Mouse (Mus musculus) intestine, embryonic 15.5 days (tissue): Measurements from ENCODE around the gene Wwc1. TPM values are rescaled to one million over a fixed set of nuclear protein-coding genes. Genes with fewer than 3 reads are reported as not detected.

ENCODE experiments used
- ATAC-seq: fragments of 200-750 bp; cut with Nextera tagmentation; 2 replicates; pipeline ENCODE4 v1.8.0; 2017; ENCODE audit warnings: moderate TSS enrichment, moderate library complexity
- H3K27ac ChIP-seq: fragments of 300-500 bp; sonication (generic); 2 replicates; pipeline ENCODE4 v1.5.1; 2015; ENCODE audit warnings: mild to moderate bottlenecking, inconsistent platforms
- H3K27me3 ChIP-seq: fragments of 300-500 bp; sonication (generic); replicated peaks from 2 replicates; pipeline ENCODE4 v1.6.1; 2015; ENCODE audit warnings: inconsistent platforms
- H3K36me3 ChIP-seq: fragments of 300-500 bp; sonication (generic); 2 replicates; pipeline ENCODE4 v1.6.1; 2015; ENCODE audit warnings: inconsistent platforms
- H3K4me1 ChIP-seq: fragments of 300-500 bp; sonication (generic); replicated peaks from 2 replicates; pipeline ENCODE4 v1.6.1; 2015; ENCODE audit warnings: inconsistent platforms
- H3K4me2 ChIP-seq: fragments of 300-500 bp; sonication (generic); replicated peaks from 2 replicates; pipeline ENCODE4 v1.6.1; 2015; ENCODE audit warnings: mild to moderate bottlenecking, inconsistent platforms
- H3K4me3 ChIP-seq: fragments of 300-500 bp; sonication (generic); replicated peaks from 2 replicates; pipeline ENCODE4 v1.5.1; 2015; ENCODE audit warnings: inconsistent platforms
- H3K9ac ChIP-seq: fragments of 300-500 bp; sonication (generic); 2 replicates; pipeline ENCODE4 v1.6.1; 2015; ENCODE audit warnings: inconsistent platforms
- H3K9me3 ChIP-seq: fragments of 300-500 bp; sonication (generic); 2 replicates; pipeline ENCODE4 v1.6.1; 2016; ENCODE audit warnings: inconsistent platforms
- WGBS: fragments of 180-500 bp; shearing (Covaris S2); methylation state at CpG from one replicate; pipeline ENCODE4 v1.1.7; 2015; 5-methylcytosine and 5-hydroxymethylcytosine counted together
- polyA plus RNA-seq: library from polyadenylated mRNA; unstranded; fragments of >200 nt; fragmentation: Nextera tagmentation; extraction: Ambion mirVana; gene quantifications from 2 replicates; pipeline ENCODE4 v1.2.1, GENCODE M21; 2015

The Wwc1 gene
- polyA plus RNA-seq, 1 experiment from 2014 or later = 14.1 TPM

- Histone ChIP-seq H3K4me3 (peak overlapping the region; percentile 29), H3K27ac (no peak overlapping the region), H3K9ac (no peak overlapping the region), H3K27me3 (no peaks in the 10 kb centered on the region), H3K4me1 (no peaks in the 10 kb centered on the region), H3K9me3 (no peaks in the 10 kb centered on the region), H3K4me2 (peak overlapping the region; percentile 56), H3K36me3 (no peaks in the 10 kb centered on the region)
- ATAC-seq = peak; percentile 84
- 25% methylated on average over 28 of the region's 28 CpGs for WGBS
Observed at GRCm38 (mm10) chr11:35838345-35839338, 141.7 kb downstream of the Wwc1 start.

- ATAC-seq = no peak
- no peaks in the 10 kb centered on the region for H3K27me3 ChIP-seq
- H3K4me2 ChIP-seq = no peak overlapping the region
- H3K4me3 ChIP-seq = no peak overlapping the region
- H3K4me1 ChIP-seq = no peaks in the 10 kb centered on the region; the same call in 1 of the 2 replicates
- no peak overlapping the region for H3K9ac ChIP-seq
- WGBS = 77% methylated on average over 5 of the region's 5 CpGs
- no peaks in the 10 kb centered on the region for H3K9me3 ChIP-seq
- H3K27ac ChIP-seq = no peak overlapping the region
- no peaks in the 10 kb centered on the region for H3K36me3 ChIP-seq
Observed at GRCm38 (mm10) chr11:35837156-35838126, 142.9 kb downstream of the Wwc1 start.

GRCm38 (mm10) chr11:35834022-35834760, 146.1 kb downstream of the Wwc1 start, which contains the start of gene Rars:
Rars (minus strand) TSS chr11:35834506.
- under 1% methylated on average over 46 of the region's 46 CpGs for WGBS
- ATAC-seq = peak; percentile 87
- Histone ChIP-seq H3K27ac (peak within 1 kb of the TSS; percentile 73), H3K27me3 (no peaks in the 10 kb centered on the region), H3K9ac (peak within 1 kb of the TSS; percentile 76), H3K4me3 (peak within 1 kb of the TSS; percentile 91), H3K4me1 (no peaks in the 10 kb centered on the region; the same call in 1 of the 2 replicates), H3K9me3 (no peaks in the 10 kb centered on the region), H3K36me3 (peaks cover 12% of the 10 kb centered on the region; the same call in 1 of the 2 replicates), H3K4me2 (peak within 1 kb of the TSS; percentile 58)

GRCm38 (mm10) chr11:35833270-35833669, 147.1 kb downstream of the Wwc1 start:
- Histone ChIP-seq H3K27me3 (no peaks in the 10 kb centered on the region), H3K9me3 (no peaks in the 10 kb centered on the region), H3K36me3 (peaks cover 18% of the 10 kb centered on the region), H3K4me3 (peak overlapping the region; percentile 91), H3K4me1 (no peaks in the 10 kb centered on the region; the same call in 1 of the 2 replicates), H3K27ac (no peak overlapping the region), H3K9ac (peak overlapping the region; percentile 76; the same call in 1 of the 2 replicates), H3K4me2 (peak overlapping the region; percentile 58)
- 77% methylated on average over 6 of the region's 6 CpGs for WGBS
- ATAC-seq = no peak

- H3K27me3 ChIP-seq = no peaks in the 10 kb centered on the region
- no peak overlapping the region for H3K4me3 ChIP-seq
- H3K27ac ChIP-seq = no peak overlapping the region
- no peak overlapping the region for H3K9ac ChIP-seq
- ATAC-seq = peak; percentile 26
- no peaks in the 10 kb centered on the region for H3K9me3 ChIP-seq
- 56% methylated on average over 4 of the region's 4 CpGs for WGBS
- H3K4me2 ChIP-seq = no peak overlapping the region
- H3K36me3 ChIP-seq = peaks cover 28% of the 10 kb centered on the region
- no peaks in the 10 kb centered on the region; the same call in 1 of the 2 replicates for H3K4me1 ChIP-seq
Observed at GRCm38 (mm10) chr11:35832139-35832538, 148.2 kb downstream of the Wwc1 start.

GRCm38 (mm10) chr11:35827714-35828113, 152.6 kb downstream of the Wwc1 start:
- Histone ChIP-seq H3K27ac (no peak overlapping the region), H3K27me3 (no peaks in the 10 kb centered on the region), H3K9ac (no peak overlapping the region), H3K4me1 (no peaks in the 10 kb centered on the region), H3K36me3 (peaks cover 49% of the 10 kb centered on the region), H3K4me2 (no peak overlapping the region), H3K9me3 (no peaks in the 10 kb centered on the region), H3K4me3 (no peak overlapping the region)
- no peak for ATAC-seq
- 89% methylated on average over 6 of the region's 6 CpGs for WGBS

GRCm38 (mm10) chr11:35816316-35816715, 164.0 kb downstream of the Wwc1 start:
- H3K4me3 ChIP-seq = no peak overlapping the region
- H3K36me3 ChIP-seq = peaks cover 61% of the 10 kb centered on the region
- no peak for ATAC-seq
- H3K27me3 ChIP-seq = no peaks in the 10 kb centered on the region
- no peak overlapping the region for H3K27ac ChIP-seq
- WGBS = 86% methylated on average over 12 of the region's 12 CpGs
- H3K9me3 ChIP-seq = no peaks in the 10 kb centered on the region
- no peak overlapping the region for H3K4me2 ChIP-seq
- no peaks in the 10 kb centered on the region for H3K4me1 ChIP-seq
- H3K9ac ChIP-seq = no peak overlapping the region

GRCm38 (mm10) chr11:35811458-35811857, 168.9 kb downstream of the Wwc1 start:
- no peaks in the 10 kb centered on the region for H3K9me3 ChIP-seq
- no peaks in the 10 kb centered on the region for H3K4me1 ChIP-seq
- H3K27ac ChIP-seq = no peak overlapping the region
- peaks cover 58% of the 10 kb centered on the region for H3K36me3 ChIP-seq
- 76% methylated on average over 10 of the region's 10 CpGs for WGBS
- H3K4me2 ChIP-seq = no peak overlapping the region
- no peaks in the 10 kb centered on the region for H3K27me3 ChIP-seq
- H3K9ac ChIP-seq = no peak overlapping the region
- no peak overlapping the region for H3K4me3 ChIP-seq
- ATAC-seq = peak; percentile 56

- Histone ChIP-seq H3K36me3 (no peaks in the 10 kb centered on the region), H3K4me1 (peaks cover 12% of the 10 kb centered on the region), H3K4me3 (no peak overlapping the region), H3K27me3 (peaks cover 33% of the 10 kb centered on the region), H3K9me3 (no peaks in the 10 kb centered on the region), H3K9ac (no peak overlapping the region), H3K27ac (no peak overlapping the region), H3K4me2 (no peak overlapping the region)
- WGBS = 79% methylated on average over 5 of the region's 5 CpGs
- no peak for ATAC-seq
Observed at GRCm38 (mm10) chr11:35801332-35801731, 179.0 kb downstream of the Wwc1 start.

- peaks cover 49% of the 10 kb centered on the region for H3K27me3 ChIP-seq
Observed at GRCm38 (mm10) chr11:35798874-35799273, 181.5 kb downstream of the Wwc1 start, which contains the start of gene Fbll1. Fbll1 (minus strand) TSS chr11:35798884.

GRCm38 (mm10) chr11:35798495-35798820, 181.9 kb downstream of the Wwc1 start:
- peak; percentile 47; the same call in 1 of the 2 replicates for ATAC-seq
- H3K27ac ChIP-seq = no peak overlapping the region
- H3K9ac ChIP-seq = no peak overlapping the region
- peak overlapping the region; percentile 36 for H3K4me3 ChIP-seq
- peak overlapping the region; percentile 60 for H3K4me2 ChIP-seq
- peaks cover 49% of the 10 kb centered on the region for H3K27me3 ChIP-seq
- 3% methylated on average over 23 of the region's 23 CpGs for WGBS
- H3K4me1 ChIP-seq = peaks cover 12% of the 10 kb centered on the region
- no peaks in the 10 kb centered on the region for H3K9me3 ChIP-seq
- H3K36me3 ChIP-seq = no peaks in the 10 kb centered on the region

More at GRCm38 (mm10) chr11:35798874-35799273, 181.5 kb downstream of the Wwc1 start, which contains the start of gene Fbll1:
- Histone ChIP-seq H3K4me1 (peaks cover 12% of the 10 kb centered on the region), H3K27ac (no peak within 1 kb of the TSS), H3K9me3 (no peaks in the 10 kb centered on the region), H3K36me3 (no peaks in the 10 kb centered on the region), H3K4me2 (peak within 1 kb of the TSS; percentile 60), H3K9ac (no peak within 1 kb of the TSS), H3K4me3 (peak within 1 kb of the TSS; percentile 36)
- WGBS = 21% methylated on average over 11 of the region's 11 CpGs
- ATAC-seq = no peak
